Mouse (Mus musculus): ENCODE results near the gene Magi1. TPM values are rescaled to one million over a fixed set of nuclear protein-coding genes. Genes with fewer than 3 reads are reported as not detected.

Magi1 gene
- polyA plus RNA-seq, 1 experiment from 2014 or later: 36.2 TPM

DNA sequence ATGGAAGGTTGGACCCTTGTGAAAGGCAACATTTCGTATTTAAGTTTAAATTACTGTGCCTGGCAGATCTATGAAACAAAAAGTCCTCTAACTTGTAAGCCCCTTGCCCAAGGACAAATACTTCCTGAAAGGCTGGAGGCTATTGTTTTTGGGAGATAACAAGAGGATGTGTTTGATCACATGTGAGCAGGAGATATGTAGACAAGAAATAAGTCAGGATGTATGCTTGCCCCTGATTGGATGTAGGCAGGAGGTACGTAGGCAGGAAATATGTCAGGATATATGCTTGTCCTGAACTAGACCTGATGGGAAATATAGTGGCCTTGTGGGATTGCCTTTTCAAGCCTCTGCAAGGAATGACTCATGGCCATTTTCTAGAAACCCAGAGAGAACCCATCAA is 84.0 kb downstream of the Magi1 start:
- H3K27me3 ChIP-seq (replicated peaks; ENCODE audit: control insufficient read depth, insufficient read depth, low read length): no peaks in the 10 kb centered on the region
- no peak overlapping the region for H3K9ac ChIP-seq (replicated peaks; ENCODE audit: low read depth, low read length)
- no peak overlapping the region for H3K4me3 ChIP-seq (replicated peaks; ENCODE audit: low read length)
- ATAC-seq: no peak
- no peaks in the 10 kb centered on the region for H3K4me1 ChIP-seq (replicated peaks; ENCODE audit: control insufficient read depth, insufficient read depth, low read length)
- 0 out of 2 replicates have a peak, but pooled peaks cover 2% of the 10 kb centered on the region for H3K9me3 ChIP-seq (ENCODE audit: control insufficient read depth, low read length)
- H3K27ac ChIP-seq (ENCODE audit: low read length): no peak overlapping the region
- H3K4me2 ChIP-seq (ENCODE audit: low read length): no peak overlapping the region
- WGBS: 87% methylated on average over 2 of the region's 2 CpGs
- no peaks in the 10 kb centered on the region for H3K36me3 ChIP-seq (ENCODE audit: control insufficient read depth, insufficient read depth)

- Histone ChIP-seq H3K9me3 (ENCODE audit: control insufficient read depth, low read length) (0 out of 2 replicates have a peak, but pooled peaks cover 2% of the 10 kb centered on the region), H3K4me3 (replicated peaks; ENCODE audit: low read length) (no peak overlapping the region), H3K4me2 (ENCODE audit: low read length) (no peak overlapping the region), H3K4me1 (replicated peaks; ENCODE audit: control insufficient read depth, insufficient read depth, low read length) (no peaks in the 10 kb centered on the region), H3K27me3 (replicated peaks; ENCODE audit: control insufficient read depth, insufficient read depth, low read length) (no peaks in the 10 kb centered on the region), H3K9ac (replicated peaks; ENCODE audit: low read depth, low read length) (no peak overlapping the region), H3K27ac (ENCODE audit: low read length) (no peak overlapping the region), H3K36me3 (ENCODE audit: control insufficient read depth, insufficient read depth) (no peaks in the 10 kb centered on the region)
- ATAC-seq: no peak
- WGBS: 85% methylated on average over 1 of the region's 1 CpGs
Measured at GRCm38 (mm10) chr6:94197831-94198230, 85.9 kb downstream of the Magi1 start.

DNA sequence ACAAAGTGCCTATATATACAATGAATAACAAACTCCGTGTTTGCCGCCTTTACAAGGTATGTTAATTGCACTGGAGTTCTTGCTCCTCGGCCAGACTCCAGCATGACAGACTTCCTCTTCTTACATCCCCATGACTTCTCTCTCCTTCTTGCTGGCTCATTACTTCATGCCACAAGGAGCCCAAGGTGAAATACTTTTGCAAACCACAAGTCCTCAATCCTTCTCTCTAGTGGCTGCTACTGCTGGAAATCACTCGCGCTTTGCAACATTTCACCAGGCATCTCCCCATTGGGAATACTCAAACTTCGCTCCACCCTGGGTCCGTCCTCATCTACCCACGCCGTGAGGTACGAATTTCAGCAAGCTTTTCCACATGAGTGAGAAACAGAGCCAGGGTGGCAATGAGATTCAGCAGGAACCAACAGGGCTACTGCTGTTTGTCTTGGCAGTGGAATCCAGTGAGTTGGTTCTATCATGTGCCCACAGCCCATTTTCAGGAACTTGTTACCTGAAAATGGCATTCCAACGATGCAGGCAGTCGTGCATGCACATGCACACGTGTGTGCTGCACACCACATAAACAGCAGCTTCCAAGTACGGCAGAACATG is 88.3 kb downstream of the Magi1 start:
- Histone ChIP-seq H3K36me3 (ENCODE audit: control insufficient read depth, insufficient read depth) (no peaks in the 10 kb centered on the region), H3K9ac (replicated peaks; ENCODE audit: low read depth, low read length) (no peak overlapping the region), H3K27me3 (replicated peaks; ENCODE audit: control insufficient read depth, insufficient read depth, low read length) (no peaks in the 10 kb centered on the region), H3K4me3 (replicated peaks; ENCODE audit: low read length) (no peak overlapping the region), H3K9me3 (ENCODE audit: control insufficient read depth, low read length) (no peaks in the 10 kb centered on the region), H3K4me2 (ENCODE audit: low read length) (no peak overlapping the region), H3K4me1 (replicated peaks; ENCODE audit: control insufficient read depth, insufficient read depth, low read length) (no peaks in the 10 kb centered on the region), H3K27ac (ENCODE audit: low read length) (no peak overlapping the region)
- 87% methylated on average over 14 of the region's 14 CpGs for WGBS
- no peak for ATAC-seq

GRCm38 (mm10) chr6:94190830-94191229 is 92.9 kb downstream of the Magi1 start:
- Histone ChIP-seq H3K4me3 (replicated peaks; ENCODE audit: low read length) (no peak overlapping the region), H3K9ac (replicated peaks; ENCODE audit: low read depth, low read length) (no peak overlapping the region), H3K27ac (ENCODE audit: low read length) (no peak overlapping the region), H3K36me3 (ENCODE audit: control insufficient read depth, insufficient read depth) (no peaks in the 10 kb centered on the region), H3K4me1 (replicated peaks; ENCODE audit: control insufficient read depth, insufficient read depth, low read length) (no peaks in the 10 kb centered on the region), H3K27me3 (replicated peaks; ENCODE audit: control insufficient read depth, insufficient read depth, low read length) (no peaks in the 10 kb centered on the region), H3K4me2 (ENCODE audit: low read length) (no peak overlapping the region), H3K9me3 (ENCODE audit: control insufficient read depth, low read length) (no peaks in the 10 kb centered on the region)
- 93% methylated on average over 5 of the region's 5 CpGs for WGBS
- no peak for ATAC-seq

- H3K9ac ChIP-seq (replicated peaks; ENCODE audit: low read depth, low read length): no peak overlapping the region
- H3K4me3 ChIP-seq (replicated peaks; ENCODE audit: low read length): no peak overlapping the region
- H3K27ac ChIP-seq (ENCODE audit: low read length): no peak overlapping the region
- H3K36me3 ChIP-seq (ENCODE audit: control insufficient read depth, insufficient read depth): no peaks in the 10 kb centered on the region
- no peaks in the 10 kb centered on the region for H3K27me3 ChIP-seq (replicated peaks; ENCODE audit: control insufficient read depth, insufficient read depth, low read length)
- WGBS: 84% methylated on average over 5 of the region's 5 CpGs
- H3K4me1 ChIP-seq (replicated peaks; ENCODE audit: control insufficient read depth, insufficient read depth, low read length): peaks cover 1% of the 10 kb centered on the region; the same call in 1 of the 2 replicates
- no peak for ATAC-seq
- H3K4me2 ChIP-seq (ENCODE audit: low read length): no peak overlapping the region
- H3K9me3 ChIP-seq (ENCODE audit: control insufficient read depth, low read length): no peaks in the 10 kb centered on the region
Measured at GRCm38 (mm10) chr6:94189379-94189778, 94.3 kb downstream of the Magi1 start.

DNA sequence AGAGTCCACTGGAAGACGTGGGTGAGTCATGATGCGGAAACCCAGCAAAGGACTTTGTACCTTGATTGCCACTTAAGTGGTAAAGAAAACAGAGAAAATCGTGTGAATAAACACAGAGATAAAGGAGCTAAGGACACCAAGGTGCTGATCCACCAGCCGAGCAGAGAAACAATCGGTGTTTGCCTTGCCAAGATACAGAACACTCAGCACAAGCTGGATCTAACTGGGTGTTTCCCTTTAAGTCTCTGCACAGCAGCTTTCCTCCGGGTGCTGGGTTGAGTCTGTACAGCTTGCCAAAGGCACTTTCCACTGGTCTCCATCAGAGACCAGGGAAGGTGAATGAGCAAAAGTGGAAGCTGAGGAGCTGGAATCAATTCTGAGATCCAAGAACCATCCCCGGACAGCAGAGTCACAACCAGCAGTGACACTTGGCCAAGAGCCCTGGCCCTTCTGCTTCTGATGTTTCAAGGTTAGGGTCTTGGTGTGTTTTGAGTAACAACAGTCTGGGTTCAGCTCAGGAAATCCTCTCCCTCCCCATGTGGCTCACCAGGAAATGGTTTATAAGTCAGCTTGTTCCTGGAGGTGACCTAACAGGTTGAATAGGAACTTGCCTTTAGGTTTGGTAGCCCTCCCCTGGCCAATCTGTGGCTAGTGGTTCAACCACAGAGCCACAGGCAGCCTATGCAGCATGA is 96.9 kb downstream of the Magi1 start:
- WGBS: 80% methylated on average over 7 of the region's 7 CpGs
- no peak for ATAC-seq
- no peaks in the 10 kb centered on the region for H3K9me3 ChIP-seq (ENCODE audit: control insufficient read depth, low read length)

GRCm38 (mm10) chr6:94184268-94184667 is 99.4 kb downstream of the Magi1 start:
- Histone ChIP-seq H3K36me3 (ENCODE audit: control insufficient read depth, insufficient read depth) (no peaks in the 10 kb centered on the region), H3K4me1 (replicated peaks; ENCODE audit: control insufficient read depth, insufficient read depth, low read length) (peaks cover 19% of the 10 kb centered on the region), H3K27ac (ENCODE audit: low read length) (no peak overlapping the region), H3K27me3 (replicated peaks; ENCODE audit: control insufficient read depth, insufficient read depth, low read length) (no peaks in the 10 kb centered on the region), H3K9me3 (ENCODE audit: control insufficient read depth, low read length) (no peaks in the 10 kb centered on the region), H3K4me3 (replicated peaks; ENCODE audit: low read length) (no peak overlapping the region), H3K4me2 (ENCODE audit: low read length) (no peak overlapping the region), H3K9ac (replicated peaks; ENCODE audit: low read depth, low read length) (no peak overlapping the region)
- 62% methylated on average over 4 of the region's 4 CpGs for WGBS
- ATAC-seq: no peak

More for the DNA sequence above, 96.9 kb downstream of the Magi1 start:
- no peaks in the 10 kb centered on the region for H3K36me3 ChIP-seq (ENCODE audit: control insufficient read depth, insufficient read depth)
- peaks cover 19% of the 10 kb centered on the region for H3K4me1 ChIP-seq (replicated peaks; ENCODE audit: control insufficient read depth, insufficient read depth, low read length)
- no peak overlapping the region for H3K4me3 ChIP-seq (replicated peaks; ENCODE audit: low read length)
- no peak overlapping the region for H3K9ac ChIP-seq (replicated peaks; ENCODE audit: low read depth, low read length)
- H3K4me2 ChIP-seq (ENCODE audit: low read length): no peak overlapping the region
- H3K27me3 ChIP-seq (replicated peaks; ENCODE audit: control insufficient read depth, insufficient read depth, low read length): no peaks in the 10 kb centered on the region
- no peak overlapping the region for H3K27ac ChIP-seq (ENCODE audit: low read length)

- Histone ChIP-seq H3K9ac (replicated peaks; ENCODE audit: low read depth, low read length) (no peak overlapping the region), H3K4me1 (replicated peaks; ENCODE audit: control insufficient read depth, insufficient read depth, low read length) (peaks cover 19% of the 10 kb centered on the region), H3K4me3 (replicated peaks; ENCODE audit: low read length) (no peak overlapping the region), H3K4me2 (ENCODE audit: low read length) (peak overlapping the region; percentile 25; the same call in 1 of the 2 replicates), H3K9me3 (ENCODE audit: control insufficient read depth, low read length) (no peaks in the 10 kb centered on the region), H3K36me3 (ENCODE audit: control insufficient read depth, insufficient read depth) (no peaks in the 10 kb centered on the region), H3K27ac (ENCODE audit: low read length) (no peak overlapping the region), H3K27me3 (replicated peaks; ENCODE audit: control insufficient read depth, insufficient read depth, low read length) (no peaks in the 10 kb centered on the region)
- ATAC-seq: no peak
- WGBS: 35% methylated on average over 14 of the region's 14 CpGs
Measured at GRCm38 (mm10) chr6:94183354-94183851, 100.3 kb downstream of the Magi1 start.

- 26% methylated on average over 2 of the region's 2 CpGs for WGBS
- Histone ChIP-seq H3K9ac (replicated peaks; ENCODE audit: low read depth, low read length) (no peak overlapping the region), H3K4me3 (replicated peaks; ENCODE audit: low read length) (no peak overlapping the region), H3K4me1 (replicated peaks; ENCODE audit: control insufficient read depth, insufficient read depth, low read length) (peaks cover 19% of the 10 kb centered on the region), H3K27me3 (replicated peaks; ENCODE audit: control insufficient read depth, insufficient read depth, low read length) (no peaks in the 10 kb centered on the region), H3K9me3 (ENCODE audit: control insufficient read depth, low read length) (no peaks in the 10 kb centered on the region), H3K27ac (ENCODE audit: low read length) (no peak overlapping the region), H3K4me2 (ENCODE audit: low read length) (no peak overlapping the region), H3K36me3 (ENCODE audit: control insufficient read depth, insufficient read depth) (no peaks in the 10 kb centered on the region)
- ATAC-seq: no peak
Measured at GRCm38 (mm10) chr6:94181673-94182255, 102.0 kb downstream of the Magi1 start.

Data from forebrain, embryonic 16.5 days (tissue).